Mouse (Mus musculus): ENCODE measurements around the gene Cdk14. TPM values are rescaled to one million over a fixed set of nuclear protein-coding genes. Genes with fewer than 3 reads are reported as not detected.
A peak's percentile ranks its signal among the peaks of the same experiment; 100 is the strongest.

The Cdk14 gene
- total RNA-seq, 2 experiments from 2014 or later = 21.2 to 26.0 TPM

- no peak for DNase-seq (ENCODE audit: low spot score in 2 of 2)
Observed at GRCm38 (mm10) chr5:5008153-5008745, 411.9 kb downstream of the Cdk14 start.

- no peak for DNase-seq (ENCODE audit: low spot score in 2 of 2)
Observed at GRCm38 (mm10) chr5:5007489-5008152, 412.5 kb downstream of the Cdk14 start.

- no peak for DNase-seq (ENCODE audit: low spot score in 2 of 2)
Observed at GRCm38 (mm10) chr5:5005633-5006032, 414.5 kb downstream of the Cdk14 start.

GRCm38 (mm10) chr5:5004740-5005139, 415.4 kb downstream of the Cdk14 start:
- no peak for DNase-seq (ENCODE audit: low spot score in 2 of 2)

- no peak for DNase-seq (ENCODE audit: low spot score in 2 of 2)
Observed at GRCm38 (mm10) chr5:4993192-4993601, 426.9 kb downstream of the Cdk14 start.

GRCm38 (mm10) chr5:4991023-4991422, 429.1 kb downstream of the Cdk14 start:
- DNase-seq (ENCODE audit: low spot score in 2 of 2) = no peak

- no peak for DNase-seq (ENCODE audit: low spot score in 2 of 2)
Observed at GRCm38 (mm10) chr5:4990237-4990636, 429.9 kb downstream of the Cdk14 start.

GRCm38 (mm10) chr5:4986181-4986580, 433.9 kb downstream of the Cdk14 start:
- no peak for DNase-seq (ENCODE audit: low spot score in 2 of 2)

GRCm38 (mm10) chr5:4979551-4979950, 440.6 kb downstream of the Cdk14 start:
- no peak for DNase-seq (ENCODE audit: low spot score in 2 of 2)

- no peak for DNase-seq (ENCODE audit: low spot score in 2 of 2)
Observed at GRCm38 (mm10) chr5:4973408-4973807, 446.7 kb downstream of the Cdk14 start.

- DNase-seq (ENCODE audit: low spot score in 2 of 2) = peak in 1 of 2 experiments; percentile 22
Observed at GRCm38 (mm10) chr5:4962063-4962610, 458.0 kb downstream of the Cdk14 start.

GRCm38 (mm10) chr5:4961636-4962035, 458.5 kb downstream of the Cdk14 start:
- DNase-seq (ENCODE audit: low spot score in 2 of 2) = no peak

- DNase-seq (ENCODE audit: low spot score in 2 of 2) = no peak
Observed at GRCm38 (mm10) chr5:4959446-4959845, 460.7 kb downstream of the Cdk14 start.

GRCm38 (mm10) chr5:4955993-4956392, 464.1 kb downstream of the Cdk14 start:
- DNase-seq (ENCODE audit: low spot score in 2 of 2) = no peak

GRCm38 (mm10) chr5:4955392-4955791, 464.7 kb downstream of the Cdk14 start:
- no peak for DNase-seq (ENCODE audit: low spot score in 2 of 2)

GRCm38 (mm10) chr5:4949433-4949832, 470.7 kb downstream of the Cdk14 start:
- no peak for DNase-seq (ENCODE audit: low spot score in 2 of 2)

- DNase-seq (ENCODE audit: low spot score in 2 of 2) = no peak
Observed at GRCm38 (mm10) chr5:4948090-4948954, 471.8 kb downstream of the Cdk14 start.

GRCm38 (mm10) chr5:4935131-4935530, 485.0 kb downstream of the Cdk14 start:
- no peak for DNase-seq (ENCODE audit: low spot score in 2 of 2)

GRCm38 (mm10) chr5:4934491-4934890, 485.6 kb downstream of the Cdk14 start:
- DNase-seq (ENCODE audit: low spot score in 2 of 2) = no peak

GRCm38 (mm10) chr5:4931539-4932143, 488.5 kb downstream of the Cdk14 start:
- no peak for DNase-seq (ENCODE audit: low spot score in 2 of 2)

- DNase-seq (ENCODE audit: low spot score in 2 of 2) = no peak
Observed at GRCm38 (mm10) chr5:4929628-4930027, 490.5 kb downstream of the Cdk14 start.

Measured in adrenal gland, postnatal 4 days (tissue).